Mouse (Mus musculus) neural tube, embryonic 11.5 days (tissue): ENCODE data around the gene Bhlhe40. TPM values are rescaled to one million over a fixed set of nuclear protein-coding genes. Genes with fewer than 3 reads are reported as not detected.

ENCODE experiments used
- ATAC-seq: fragments of 200-750 bp; cut with Nextera tagmentation; 2 replicates; pipeline ENCODE4 v1.8.0; 2017; ENCODE audit warnings: moderate number of reproducible peaks, mild to moderate bottlenecking, moderate TSS enrichment, moderate library complexity; ENCODE audit not compliant: insufficient read depth, low FRiP score, low TSS enrichment
- DNase-seq: peaks from one replicate; pipeline ENCODE4 v3.0.0-alpha.2; 2015; ENCODE audit warnings: low spot score
- H3K27ac ChIP-seq: fragments of 300-500 bp; sonication (generic); 2 replicates; pipeline ENCODE4 v1.5.1; 2014; ENCODE audit warnings: low read depth, mild to moderate bottlenecking, low read length
- H3K27me3 ChIP-seq: fragments of 300-500 bp; sonication (generic); 2 replicates; pipeline ENCODE4 v1.6.1; 2014; ENCODE audit warnings: mild to moderate bottlenecking, low read length, mixed read lengths; ENCODE audit not compliant: control insufficient read depth, insufficient read depth
- H3K36me3 ChIP-seq: fragments of 300-500 bp; sonication (generic); 2 replicates; pipeline ENCODE4 v1.6.1; 2014; ENCODE audit warnings: mild to moderate bottlenecking, low read length, moderate library complexity, mixed read lengths; ENCODE audit not compliant: control insufficient read depth, insufficient read depth
- H3K4me1 ChIP-seq: fragments of 300-500 bp; sonication (generic); 2 replicates; pipeline ENCODE4 v1.6.1; 2014; ENCODE audit warnings: low read length, mixed read lengths; ENCODE audit not compliant: control insufficient read depth, insufficient read depth
- H3K4me2 ChIP-seq: fragments of 300-500 bp; sonication (generic); 2 replicates; pipeline ENCODE4 v1.6.1; 2014; ENCODE audit warnings: low read depth, mild to moderate bottlenecking, moderate library complexity
- H3K4me3 ChIP-seq: fragments of 300-500 bp; sonication (generic); 2 replicates; pipeline ENCODE4 v1.5.1; 2014; ENCODE audit warnings: low read depth, low read length
- H3K9ac ChIP-seq: fragments of 300-500 bp; sonication (generic); 2 replicates; pipeline ENCODE4 v1.6.1; 2014; ENCODE audit warnings: mild to moderate bottlenecking, low read length
- H3K9me3 ChIP-seq: fragments of 300-500 bp; sonication (generic); 2 replicates; pipeline ENCODE4 v1.6.1; 2016; ENCODE audit warnings: low read length; ENCODE audit not compliant: control insufficient read depth
- WGBS: fragments of 180-500 bp; shearing (Covaris S2); extraction: QIAGEN DNeasy Blood & Tissue Kit; methylation state at CpG from one replicate; pipeline ENCODE4 v1.1.7; 2014; 5-methylcytosine and 5-hydroxymethylcytosine counted together
- polyA plus RNA-seq: library from polyadenylated mRNA; unstranded; fragments of >200 nt; fragmentation: Nextera tagmentation; extraction: Ambion mirVana; gene quantifications from 2 replicates; pipeline ENCODE4 v1.2.1, GENCODE M21; 2014

Bhlhe40 gene
- polyA plus RNA-seq, 1 experiment from 2014 or later, result 3.7 TPM

DNA sequence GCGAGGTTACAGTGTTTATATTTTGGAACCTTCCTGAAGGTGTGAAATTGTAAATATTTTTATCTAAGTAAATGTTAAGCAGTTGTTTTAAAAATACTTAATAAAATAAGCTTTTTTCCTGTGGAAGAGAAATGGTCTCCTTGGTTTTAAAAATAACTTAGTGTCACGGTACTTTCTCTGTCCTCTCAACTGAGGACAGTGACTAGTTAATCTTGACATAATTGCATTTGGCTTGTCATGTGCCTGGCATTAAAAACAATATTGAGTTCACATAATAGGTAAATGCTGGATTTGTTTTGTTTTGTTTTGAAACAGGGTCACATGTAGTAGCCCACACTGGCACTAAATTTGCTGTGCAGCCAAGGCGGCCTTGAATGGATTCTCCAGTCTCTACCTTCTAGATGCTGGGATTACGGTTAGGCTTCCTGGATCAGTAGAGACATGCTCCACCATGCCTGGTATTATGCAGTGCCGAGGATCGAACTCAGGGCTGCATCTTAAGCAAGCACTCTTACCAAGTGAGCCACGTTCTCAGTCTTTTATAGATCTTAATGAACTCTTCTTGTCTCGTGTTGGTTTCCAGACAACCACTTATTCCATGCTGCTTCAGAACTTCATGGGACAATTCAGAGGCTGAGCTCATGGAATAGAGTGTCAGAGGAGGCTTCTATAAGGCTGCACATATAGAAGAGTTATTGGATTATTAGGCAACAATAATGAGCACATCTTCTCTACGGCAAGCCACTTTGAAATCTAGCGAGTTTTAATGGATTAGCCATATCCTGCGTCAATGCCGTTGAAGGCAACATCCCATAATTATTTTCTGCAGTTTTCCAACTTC lies 6.4 kb downstream of the Bhlhe40 start:
- Histone ChIP-seq H3K36me3 (no peaks in the 10 kb centered on the region), H3K4me2 (no peak overlapping the region), H3K9ac (no peak overlapping the region), H3K4me1 (peaks cover 8% of the 10 kb centered on the region; the same call in 1 of the 2 replicates), H3K27ac (no peak overlapping the region), H3K9me3 (no peaks in the 10 kb centered on the region), H3K27me3 (0 out of 2 replicates have a peak, but pooled peaks cover 2% of the 10 kb centered on the region), H3K4me3 (no peak overlapping the region)
- DNase-seq (no peak), ATAC-seq (no peak)
- WGBS, result 89% methylated on average over 12 of the region's 12 CpGs

DNA sequence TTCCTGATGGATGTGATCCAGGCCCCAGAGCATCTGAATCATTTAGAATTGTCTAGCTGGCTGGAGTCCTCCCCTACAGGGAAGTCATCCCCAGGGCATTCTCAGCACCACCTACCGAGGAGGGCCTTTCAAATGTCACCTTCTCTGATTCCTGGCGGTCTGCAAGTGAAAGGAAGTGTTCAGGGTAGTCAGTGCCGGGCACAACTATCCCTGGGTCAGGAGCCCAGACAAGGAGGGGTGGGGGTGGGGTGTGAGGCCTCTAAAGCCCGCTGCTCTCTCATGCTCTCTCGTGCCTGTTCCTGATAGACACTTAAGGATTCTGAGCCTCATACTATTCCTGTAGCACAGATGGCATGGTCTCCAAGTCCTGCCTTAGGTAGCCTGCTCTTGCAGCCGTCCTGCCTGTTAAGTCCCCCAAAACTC lies 7.2 kb downstream of the Bhlhe40 start:
- DNase-seq, result peak; percentile 41
- no peak overlapping the region; the same call in 1 of the 2 replicates for H3K4me2 ChIP-seq

GRCm38 (mm10) chr6:108668321-108668786 lies 7.9 kb downstream of the Bhlhe40 start:
- peak overlapping the region; percentile 55 for H3K4me2 ChIP-seq
- H3K27ac ChIP-seq, result peak overlapping the region; percentile 34; the same call in 1 of the 2 replicates
- no peak overlapping the region for H3K4me3 ChIP-seq
- no peaks in the 10 kb centered on the region for H3K9me3 ChIP-seq
- WGBS, result 2% methylated on average over 30 of the region's 30 CpGs
- H3K4me1 ChIP-seq, result peaks cover 8% of the 10 kb centered on the region; the same call in 1 of the 2 replicates
- H3K27me3 ChIP-seq, result 0 out of 2 replicates have a peak, but pooled peaks cover 2% of the 10 kb centered on the region
- DNase-seq, result peak; percentile 81
- no peaks in the 10 kb centered on the region for H3K36me3 ChIP-seq
- ATAC-seq, result peak; percentile 89
- peak overlapping the region; percentile 49 for H3K9ac ChIP-seq

More for the DNA sequence above, 7.2 kb downstream of the Bhlhe40 start:
- H3K4me3 ChIP-seq, result no peak overlapping the region
- peak overlapping the region; percentile 49; the same call in 1 of the 2 replicates for H3K9ac ChIP-seq
- peak; percentile 33; the same call in 1 of the 2 replicates for ATAC-seq
- H3K27ac ChIP-seq, result peak overlapping the region; percentile 34; the same call in 1 of the 2 replicates
- 0 out of 2 replicates have a peak, but pooled peaks cover 2% of the 10 kb centered on the region for H3K27me3 ChIP-seq
- peaks cover 8% of the 10 kb centered on the region; the same call in 1 of the 2 replicates for H3K4me1 ChIP-seq
- H3K9me3 ChIP-seq, result no peaks in the 10 kb centered on the region
- H3K36me3 ChIP-seq, result no peaks in the 10 kb centered on the region
- WGBS, result 15% methylated on average over 6 of the region's 6 CpGs

GRCm38 (mm10) chr6:108670276-108670675 lies 9.8 kb downstream of the Bhlhe40 start:
- H3K9me3 ChIP-seq, result no peaks in the 10 kb centered on the region
- H3K4me1 ChIP-seq, result peaks cover 8% of the 10 kb centered on the region; the same call in 1 of the 2 replicates
- DNase-seq (no peak), ATAC-seq (no peak)
- WGBS, result 84% methylated on average over 3 of the region's 3 CpGs
- no peak overlapping the region for H3K9ac ChIP-seq
- H3K4me2 ChIP-seq, result no peak overlapping the region
- no peak overlapping the region for H3K4me3 ChIP-seq
- H3K27me3 ChIP-seq, result 0 out of 2 replicates have a peak, but pooled peaks cover 2% of the 10 kb centered on the region
- no peak overlapping the region for H3K27ac ChIP-seq
- no peaks in the 10 kb centered on the region for H3K36me3 ChIP-seq

GRCm38 (mm10) chr6:108670821-108671220 lies 10.4 kb downstream of the Bhlhe40 start:
- ATAC-seq, result no peak
- no peak overlapping the region for H3K27ac ChIP-seq
- H3K9me3 ChIP-seq, result no peaks in the 10 kb centered on the region
- 58% methylated on average over 3 of the region's 3 CpGs for WGBS
- H3K9ac ChIP-seq, result no peak overlapping the region
- DNase-seq, result no peak
- no peaks in the 10 kb centered on the region for H3K36me3 ChIP-seq
- 0 out of 2 replicates have a peak, but pooled peaks cover 2% of the 10 kb centered on the region for H3K27me3 ChIP-seq
- no peak overlapping the region for H3K4me2 ChIP-seq
- H3K4me3 ChIP-seq, result no peak overlapping the region
- peaks cover 8% of the 10 kb centered on the region; the same call in 1 of the 2 replicates for H3K4me1 ChIP-seq

DNA sequence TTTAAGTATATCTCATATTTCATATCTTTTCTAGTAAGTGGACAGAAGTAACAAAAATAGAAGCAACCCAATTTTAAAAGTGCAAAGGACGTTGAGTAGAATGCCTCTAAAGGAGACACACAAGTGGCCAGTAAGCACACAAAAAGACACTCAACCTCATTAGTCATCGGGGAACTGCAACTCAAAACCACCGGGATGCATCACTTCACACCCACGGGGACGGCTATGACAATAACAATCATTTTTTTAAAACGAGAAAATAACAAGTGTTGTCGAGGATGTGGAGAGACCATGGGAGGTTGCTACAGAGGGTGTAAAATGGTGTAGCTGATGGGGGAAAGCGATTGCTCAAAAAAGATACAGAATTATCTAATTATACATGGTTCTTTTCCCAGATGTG lies 11.7 kb downstream of the Bhlhe40 start:
- Histone ChIP-seq H3K4me2 (no peak overlapping the region), H3K27me3 (0 out of 2 replicates have a peak, but pooled peaks cover 1% of the 10 kb centered on the region), H3K4me3 (no peak overlapping the region), H3K4me1 (peaks cover 8% of the 10 kb centered on the region; the same call in 1 of the 2 replicates), H3K36me3 (no peaks in the 10 kb centered on the region), H3K9ac (no peak overlapping the region), H3K9me3 (no peaks in the 10 kb centered on the region), H3K27ac (no peak overlapping the region)
- WGBS, result 81% methylated on average over 8 of the region's 8 CpGs
- ATAC-seq (no peak), DNase-seq (no peak)

- Histone ChIP-seq H3K27me3 (no peaks in the 10 kb centered on the region), H3K9me3 (no peaks in the 10 kb centered on the region), H3K4me3 (no peak overlapping the region), H3K4me2 (no peak overlapping the region), H3K27ac (no peak overlapping the region), H3K4me1 (no peaks in the 10 kb centered on the region), H3K9ac (no peak overlapping the region), H3K36me3 (no peaks in the 10 kb centered on the region)
- no peak for DNase-seq
- ATAC-seq, result no peak
- 77% methylated on average over 2 of the region's 2 CpGs for WGBS
Observed at GRCm38 (mm10) chr6:108674221-108674620, 13.8 kb downstream of the Bhlhe40 start.

GRCm38 (mm10) chr6:108676783-108677340 lies 16.4 kb downstream of the Bhlhe40 start:
- Histone ChIP-seq H3K27ac (no peak overlapping the region), H3K36me3 (no peaks in the 10 kb centered on the region), H3K4me3 (no peak overlapping the region), H3K9ac (no peak overlapping the region), H3K27me3 (no peaks in the 10 kb centered on the region), H3K9me3 (no peaks in the 10 kb centered on the region), H3K4me1 (no peaks in the 10 kb centered on the region), H3K4me2 (no peak overlapping the region)
- no peak for ATAC-seq
- WGBS, result 93% methylated on average over 9 of the region's 9 CpGs
- no peak for DNase-seq
